Comparison of ENCODE assay signal across 7 mouse cellular contexts in the genomic region with DNA sequence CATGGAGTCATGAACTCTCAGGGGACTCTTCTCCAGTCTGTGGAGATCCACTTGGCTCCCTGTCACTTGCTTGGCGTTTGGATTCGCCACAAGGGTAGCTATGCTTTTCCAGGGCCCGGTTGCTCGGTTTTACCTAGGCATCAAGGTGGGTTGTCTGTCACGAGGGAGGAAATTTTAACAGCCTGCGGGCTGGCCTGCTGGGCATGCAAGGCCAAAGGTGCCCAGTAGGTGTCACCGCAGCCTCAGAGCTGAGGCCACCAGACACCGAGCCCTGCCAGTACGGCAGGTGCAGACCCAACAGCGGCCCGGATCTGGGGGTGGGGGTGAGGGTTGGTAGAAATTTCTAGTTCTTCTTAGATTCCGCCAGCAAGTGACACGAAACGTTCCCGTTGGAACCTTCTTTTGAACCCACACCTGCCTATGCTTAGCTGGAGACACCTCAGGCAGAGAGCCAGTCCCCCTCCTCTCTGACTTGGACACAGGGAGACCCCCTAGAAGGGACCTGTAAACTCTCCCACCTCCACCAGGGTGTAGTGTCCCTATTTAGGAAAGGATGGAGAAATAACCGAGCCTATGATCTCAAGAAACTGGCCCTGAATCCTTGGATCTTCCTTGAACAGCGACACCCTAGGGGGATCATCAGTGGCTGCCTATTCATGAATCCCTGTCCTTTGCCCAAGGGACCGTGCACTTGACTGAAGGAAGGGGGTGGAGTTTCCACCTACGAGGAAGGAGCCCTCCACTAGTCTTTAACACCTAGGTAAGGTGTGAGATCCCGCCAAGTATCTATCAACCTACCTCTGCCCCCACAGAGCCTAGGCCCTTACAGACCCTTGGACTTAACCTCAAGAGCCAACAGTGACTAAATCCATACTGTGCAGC. TPM values are rescaled to one million over a fixed set of nuclear protein-coding genes. Genes with fewer than 3 reads are reported as not detected.
DNase-seq lines count a peak whose midpoint lies in the region; ATAC-seq lines count a peak whose summit lies in the region.

No protein-coding gene starts in this region.

- peak; percentile 68 for DNase-seq in NIH3T3 (ENCODE audit: low read depth)
- peak; percentile 48 for DNase-seq in cerebellum, adult 11-12 months
- peak; percentile 31 for DNase-seq in left cerebral cortex, adult 11 months (ENCODE audit: low spot score)
- DNase-seq in lung, postnatal 36 days, result peak; percentile 73
- peak; percentile 68 for DNase-seq in right cerebral cortex, postnatal 14 days

- peaks cover 100% of the 10 kb centered on the region for H3K27me3 ChIP-seq in hindbrain, embryonic 13.5 days

- H3K36me3 ChIP-seq in hindbrain, embryonic 13.5 days, result no peaks in the 10 kb centered on the region

- peak overlapping the region; percentile 55 for H3K4me2 ChIP-seq in hindbrain, embryonic 13.5 days

- H3K9ac ChIP-seq in hindbrain, embryonic 13.5 days, result no peak overlapping the region

- ATAC-seq in frontal cortex, adult (ENCODE audit: low TSS enrichment), result peak; percentile 46; the same call in 1 of the 2 replicates
- ATAC-seq in hindbrain, embryonic 13.5 days (ENCODE audit: low FRiP score), result 0 out of 2 replicates have a peak, but pooled peaks have one; percentile 64

- H3K4me3 ChIP-seq in hindbrain, embryonic 13.5 days, result no peak overlapping the region

- 3% methylated on average over 20 of the region's 20 CpGs for WGBS in hindbrain, embryonic 13.5 days

- H3K27ac ChIP-seq in hindbrain, embryonic 13.5 days, result no peak overlapping the region

- H3K4me1 ChIP-seq in hindbrain, embryonic 13.5 days (replicated peaks), result peaks cover 43% of the 10 kb centered on the region

- no peaks in the 10 kb centered on the region for H3K9me3 ChIP-seq in hindbrain, embryonic 13.5 days

RNA-seq across cellular contexts. Expression of a gene that starts 2.4 kb away (rescaled TPM):
- 0.14 and 0.21 TPM in 2 replicates for polyA plus RNA-seq in hindbrain, embryonic 13.5 days (2015; fragmentation: Nextera tagmentation; extraction: Ambion mirVana)

RNA-seq across cellular contexts. Expression of a gene that starts 13.6 kb away (rescaled TPM):
- polyA plus RNA-seq in hindbrain, embryonic 13.5 days (2015; fragmentation: Nextera tagmentation; extraction: Ambion mirVana), result 0.56 and 1.2 TPM in 2 replicates

RNA-seq across cellular contexts. Expression of a gene that starts 56.1 kb away (rescaled TPM):
- 2.9 and 4.9 TPM in 2 replicates for polyA plus RNA-seq in hindbrain, embryonic 13.5 days (2015; fragmentation: Nextera tagmentation; extraction: Ambion mirVana)
